Mouse (Mus musculus): ENCODE results near the gene H2afz.
"Not testable (repeated sequence)": the region's sequence is repeated elsewhere in the genome, so short reads cannot be mapped to it uniquely, and the experiment has no call there.

The H2afz gene

DNA sequence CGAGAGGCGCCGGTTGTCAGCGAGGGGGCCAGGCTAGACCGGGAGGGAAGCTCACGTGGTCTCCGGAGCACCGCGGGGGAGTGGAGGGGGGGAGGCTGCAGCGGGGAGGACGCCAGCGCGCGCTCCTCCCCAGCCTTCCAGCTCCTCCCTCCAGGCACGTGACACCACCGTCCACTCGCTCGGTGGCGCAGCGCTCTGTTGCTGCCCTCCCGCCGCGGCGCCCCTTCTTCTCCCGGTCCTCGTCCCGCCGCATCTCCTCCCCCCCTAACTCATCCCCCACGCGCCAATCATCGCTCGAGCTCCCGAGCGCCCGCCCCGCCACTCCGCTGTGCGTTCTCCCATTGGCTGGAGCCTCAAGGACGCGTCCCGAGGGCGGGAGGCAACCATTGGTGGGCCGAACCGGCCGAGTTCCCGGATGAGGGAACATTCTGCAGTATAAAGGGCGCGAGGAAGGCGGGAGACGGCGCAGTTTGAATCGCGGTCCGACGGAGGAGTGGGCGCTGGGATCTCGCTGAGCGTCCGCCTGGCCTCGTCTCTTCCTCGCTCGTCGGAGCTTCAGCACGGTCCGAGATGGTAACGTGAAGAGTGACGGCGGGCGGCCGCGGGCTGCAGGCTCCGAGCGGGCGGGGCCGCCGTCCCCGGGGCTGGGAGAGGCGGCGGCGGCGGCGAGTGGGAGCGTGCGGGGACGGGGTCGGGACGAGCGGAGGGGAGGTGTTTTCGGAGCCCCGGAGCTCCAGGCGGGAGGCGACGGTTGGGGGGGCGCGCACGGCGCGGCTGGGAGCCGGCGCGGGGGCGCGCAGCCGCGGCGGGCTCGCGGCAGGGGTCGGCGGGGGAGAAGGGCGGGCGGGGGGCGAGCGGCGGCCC is at the start of gene H2afz:
H2afz (plus strand) TSS at position 364 of the 864 bp plus-strand sequence.
- peak; percentile 94 to 95 for DNase-seq (ENCODE audit: low read depth in 1 of 2, low spot score in 2 of 2)

DNA sequence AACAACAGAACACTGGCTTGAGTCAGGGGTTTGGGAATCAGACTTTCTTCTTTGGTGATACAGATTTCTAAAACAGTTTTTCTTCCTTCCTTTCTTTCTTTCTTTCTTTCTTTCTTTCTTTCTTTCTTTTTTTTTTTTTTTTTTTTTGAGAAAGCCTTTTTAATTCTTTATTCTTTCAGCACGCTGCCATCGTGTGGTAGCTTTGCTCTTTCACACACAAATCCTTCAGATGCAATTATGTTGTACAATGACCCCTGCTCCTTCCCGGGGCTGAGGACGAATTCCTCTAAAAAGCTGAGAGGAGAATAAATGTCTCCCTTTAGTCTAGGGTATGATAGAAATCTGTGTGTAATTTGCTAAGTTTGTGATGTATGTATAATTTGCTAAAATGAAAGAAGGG is 45.6 kb upstream of the H2afz start:
- no peak for DNase-seq (ENCODE audit: low read depth in 1 of 2, low spot score in 2 of 2)

DNA sequence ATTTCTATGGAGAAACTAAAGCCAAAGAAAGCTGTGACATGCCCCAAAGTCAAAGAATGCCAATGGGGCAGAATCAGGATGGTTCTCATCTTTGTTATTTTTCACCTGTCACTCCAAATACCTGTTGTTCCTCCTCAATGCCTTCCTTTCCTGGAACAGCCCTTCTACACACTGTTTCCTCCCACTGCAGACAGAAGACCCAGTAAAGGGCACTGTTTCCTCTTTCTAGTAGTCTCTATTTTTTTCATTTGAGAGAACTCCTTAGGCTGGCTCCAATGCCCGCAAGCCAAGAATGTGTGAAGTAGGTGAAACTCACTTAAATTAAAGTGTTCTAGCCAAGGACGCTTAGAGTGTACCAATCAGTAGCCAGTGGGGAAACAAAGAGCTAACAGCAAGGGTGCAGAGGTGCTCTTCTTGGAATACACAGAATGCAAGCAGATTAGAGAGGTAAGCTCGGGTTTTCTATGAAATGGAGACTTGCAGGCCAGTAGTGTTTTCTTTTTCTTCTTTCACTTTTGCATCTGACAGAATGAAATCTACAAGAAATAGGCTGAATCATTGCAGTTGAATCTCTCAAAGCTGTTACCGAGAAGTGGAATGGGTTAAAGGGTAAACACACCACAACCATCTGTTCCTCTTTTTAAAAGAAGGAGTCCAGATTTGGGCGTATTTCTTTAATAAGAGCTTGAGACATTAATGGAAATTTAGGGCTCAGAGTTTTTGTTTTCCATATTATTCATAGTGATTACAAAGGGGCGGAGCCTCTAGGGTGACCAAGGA is 43.4 kb upstream of the H2afz start:
- DNase-seq (ENCODE audit: low read depth in 1 of 2, low spot score in 2 of 2) = no peak

DNA sequence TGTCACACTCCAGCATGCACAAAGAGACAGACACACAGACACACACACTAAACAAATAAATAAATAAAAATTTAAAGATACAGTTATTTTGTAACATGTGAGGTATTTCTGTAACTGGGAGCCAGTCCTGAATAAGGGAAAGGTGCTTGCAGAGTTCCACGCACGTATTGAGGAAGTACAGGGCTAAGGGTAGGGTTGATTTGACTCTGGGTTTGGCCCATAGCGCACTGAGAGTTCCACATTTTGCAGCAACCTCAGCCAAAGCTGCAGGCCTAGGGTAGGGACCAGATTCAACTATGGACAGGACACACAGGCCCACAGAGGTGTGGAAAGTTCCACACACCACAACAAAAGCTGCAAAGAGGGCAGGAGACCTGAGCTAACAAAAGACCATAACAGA is 41.0 kb upstream of the H2afz start:
- DNase-seq (ENCODE audit: low read depth in 1 of 2, low spot score in 2 of 2) = no peak

DNA sequence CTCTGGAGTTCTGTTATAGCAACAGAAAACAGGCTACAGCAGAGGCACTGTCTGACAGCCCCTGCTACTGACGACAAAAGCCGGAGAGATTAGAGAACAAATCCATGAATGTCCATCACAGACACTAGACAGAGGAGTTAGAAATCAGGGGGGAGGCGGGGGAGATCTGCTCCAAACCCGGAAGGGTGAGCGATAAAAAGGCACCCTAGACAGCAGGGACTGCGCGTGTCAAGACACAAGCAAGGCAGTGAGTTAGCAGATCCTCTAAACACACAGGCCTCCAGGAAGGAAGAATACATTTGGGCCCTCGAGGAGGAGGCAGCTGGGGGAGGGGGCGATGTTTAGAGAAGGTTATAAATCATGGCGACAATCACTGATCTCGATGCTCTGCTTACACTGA is 36.6 kb upstream of the H2afz start:
- no peak for DNase-seq (ENCODE audit: low read depth in 1 of 2, low spot score in 2 of 2)

DNA sequence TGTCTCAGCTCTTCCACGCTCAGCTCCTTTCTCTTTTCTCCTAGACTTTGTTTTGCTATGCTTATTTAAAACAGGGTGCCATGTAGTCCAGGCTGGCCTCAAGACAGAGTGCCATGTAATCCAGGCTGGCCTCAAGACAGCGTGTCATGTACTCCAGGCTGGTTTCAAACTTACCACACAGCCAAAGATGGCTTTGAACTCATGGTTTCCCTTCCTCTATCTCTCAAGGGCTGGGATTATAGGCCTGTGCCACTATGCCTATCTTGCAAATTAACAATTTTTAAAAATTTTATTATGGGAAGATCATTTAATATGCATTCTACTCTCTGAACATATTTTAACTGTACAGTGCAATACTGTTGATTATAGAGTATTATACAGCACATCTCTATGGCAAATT is 33.1 kb upstream of the H2afz start:
- DNase-seq (ENCODE audit: low read depth in 1 of 2, low spot score in 2 of 2) = no peak

DNA sequence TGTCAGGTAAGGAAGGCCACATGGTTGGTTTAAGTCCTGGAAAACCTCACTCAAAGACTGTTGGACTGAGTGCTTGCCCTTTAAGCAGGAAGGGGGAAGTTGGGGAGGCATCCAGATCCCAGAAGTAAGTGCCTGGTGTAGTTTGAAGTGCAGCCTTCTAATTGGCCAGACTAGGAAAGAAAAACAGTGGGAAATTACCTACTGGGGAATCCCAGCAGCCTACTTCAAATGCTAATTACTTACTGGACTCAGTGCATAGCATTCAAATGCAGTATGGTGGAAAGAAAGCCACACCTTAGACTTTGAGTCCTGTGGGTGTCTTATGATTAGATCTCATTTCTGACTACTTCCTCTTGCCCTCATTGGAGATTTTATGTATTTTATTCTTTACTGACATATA is 31.2 kb upstream of the H2afz start:
- no peak for DNase-seq (ENCODE audit: low read depth in 1 of 2, low spot score in 2 of 2)

DNA sequence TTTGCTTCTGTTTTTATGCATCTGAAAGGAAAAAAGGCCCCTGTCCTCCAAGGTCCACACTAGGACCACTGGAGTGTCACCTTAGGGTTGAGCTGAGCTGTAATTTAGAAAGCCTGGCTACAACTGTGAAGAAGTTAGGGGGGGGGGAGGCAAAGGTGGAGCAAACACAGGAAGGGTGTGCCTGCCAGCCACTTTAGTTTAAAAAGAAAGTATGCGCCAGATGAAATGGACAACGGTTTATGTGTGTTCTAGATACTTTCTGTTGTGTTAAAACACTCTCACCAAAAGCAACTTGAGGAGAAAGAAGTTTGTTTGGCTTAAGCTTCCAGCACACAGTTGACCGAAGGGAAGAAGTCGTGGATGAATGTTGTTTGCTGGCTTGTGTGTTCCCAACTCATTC is 30.6 kb upstream of the H2afz start:
- DNase-seq (ENCODE audit: low read depth in 1 of 2, low spot score in 2 of 2) = no peak

DNA sequence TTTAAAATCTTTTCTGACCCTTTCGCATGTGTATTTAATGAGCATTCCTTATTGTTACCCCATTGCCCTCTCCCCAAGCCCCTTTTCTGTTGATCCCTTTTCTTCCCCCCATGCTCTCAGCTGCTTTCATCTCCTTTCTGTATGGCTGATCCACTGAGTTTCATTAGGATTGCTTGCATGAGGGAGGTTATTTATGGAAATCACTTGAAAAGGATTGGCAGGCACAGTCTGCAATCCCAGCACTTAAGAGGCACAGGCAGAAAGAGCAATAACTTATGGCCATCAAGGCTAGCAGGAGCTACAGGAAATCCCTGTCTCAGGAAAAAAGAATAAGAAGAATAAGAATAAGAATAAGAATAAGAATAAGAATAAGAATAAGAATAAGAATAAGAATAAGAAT is 27.7 kb upstream of the H2afz start:
- no peak for DNase-seq (ENCODE audit: low read depth in 1 of 2, low spot score in 2 of 2)

DNA sequence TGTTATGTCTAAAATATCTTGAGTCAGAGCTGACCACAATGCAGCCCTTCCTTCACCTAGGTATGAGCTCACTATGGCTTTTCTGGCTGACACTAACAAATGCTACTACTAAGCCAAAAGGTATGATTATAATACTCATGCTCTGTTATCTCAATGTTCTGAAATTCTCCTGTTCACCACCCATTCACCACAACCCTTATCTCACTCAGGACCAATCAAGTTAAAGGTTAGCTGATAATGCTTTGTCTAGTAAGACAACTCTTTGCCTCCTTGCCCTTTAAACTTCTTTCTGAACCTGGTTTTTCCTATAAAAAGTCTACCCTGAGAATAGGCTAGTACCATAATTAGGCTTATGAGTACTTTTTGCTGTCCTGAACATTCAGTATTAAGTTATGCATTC is 26.1 kb upstream of the H2afz start:
- no peak for DNase-seq (ENCODE audit: low read depth in 1 of 2, low spot score in 2 of 2)

DNA sequence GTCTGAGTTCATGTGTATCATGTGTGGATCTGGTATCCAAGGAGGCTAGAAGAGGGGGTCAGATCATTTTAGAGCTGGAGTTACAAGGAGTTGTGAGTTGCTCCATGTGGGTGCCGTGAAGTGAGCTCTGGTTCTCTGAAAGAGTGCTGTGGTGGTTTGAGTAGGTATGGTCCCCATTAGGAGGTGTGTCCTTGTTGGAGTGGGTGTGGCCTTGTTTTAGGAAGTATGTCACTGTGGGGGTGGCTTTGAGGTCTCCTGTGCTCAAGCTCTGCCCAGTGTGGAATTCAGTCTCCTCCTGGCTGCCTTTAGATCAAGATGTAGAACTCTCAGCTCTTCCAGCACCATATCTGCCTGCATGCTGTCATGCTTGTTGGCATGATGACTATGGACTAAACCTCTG is 21.3 kb upstream of the H2afz start:
- no peak for DNase-seq (ENCODE audit: low read depth in 1 of 2, low spot score in 2 of 2)

DNA sequence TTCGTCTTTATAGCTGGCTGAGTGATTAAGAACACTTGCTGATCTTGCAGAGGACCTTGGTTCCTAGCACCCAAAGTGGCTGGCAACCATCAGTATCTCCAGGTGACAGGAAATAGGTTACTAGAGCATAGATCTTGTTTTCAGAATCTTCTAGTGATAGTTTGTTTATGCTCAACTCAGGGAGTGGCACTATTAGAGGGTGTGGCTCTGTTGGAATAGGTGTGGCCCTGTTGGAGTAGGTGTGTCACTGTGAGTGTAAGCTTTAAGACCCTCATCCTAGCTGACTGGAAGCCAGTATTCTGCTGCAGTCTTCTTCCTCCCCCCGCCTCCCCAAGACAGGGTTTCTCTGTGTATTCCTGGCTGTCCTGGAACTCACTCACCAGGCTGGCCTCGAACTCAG is 20.0 kb upstream of the H2afz start:
- DNase-seq (ENCODE audit: low read depth in 1 of 2, low spot score in 2 of 2) = no peak

DNA sequence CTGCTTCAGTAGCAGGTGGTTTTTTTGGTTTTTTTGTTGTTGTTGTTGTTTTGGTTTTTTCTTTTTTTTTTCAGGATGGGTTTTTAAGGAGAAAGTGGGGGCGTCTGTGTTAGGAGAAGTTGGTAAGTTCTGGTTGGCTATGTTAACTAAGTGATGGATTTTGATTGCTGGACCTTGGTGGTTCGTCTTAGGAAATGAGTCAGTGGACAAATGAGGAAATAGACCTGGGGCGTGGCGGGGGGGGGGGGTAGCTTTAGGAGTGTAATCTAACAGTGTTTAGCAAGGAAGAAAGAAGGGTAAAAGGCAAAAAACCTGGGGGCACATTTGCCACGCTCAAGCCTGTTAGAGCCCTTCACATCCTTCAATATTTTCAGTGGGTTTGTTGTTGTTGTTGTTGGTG is 17.7 kb upstream of the H2afz start:
- DNase-seq (ENCODE audit: low read depth in 1 of 2, low spot score in 2 of 2) = no peak

DNA sequence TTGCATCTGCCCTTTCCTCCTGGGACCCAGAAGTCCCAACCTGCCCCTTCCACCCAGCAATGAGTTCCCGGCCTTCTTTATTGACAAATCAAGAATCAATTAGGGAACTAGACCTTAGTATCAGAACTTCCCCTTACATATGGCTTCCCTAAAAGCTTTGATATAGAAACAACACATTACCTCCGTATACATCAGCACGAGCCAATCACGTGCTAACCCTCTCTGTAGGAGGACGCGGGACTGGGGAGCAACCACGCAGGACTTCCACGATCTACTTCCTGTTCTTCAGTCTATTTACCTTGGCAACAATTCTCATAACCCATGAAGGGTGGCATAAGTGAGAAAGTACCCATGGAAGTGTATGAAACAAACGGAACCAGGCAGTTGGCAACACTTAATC is 15.9 kb upstream of the H2afz start:
- DNase-seq (ENCODE audit: low read depth in 1 of 2, low spot score in 2 of 2) = peak; percentile 51 to 70

DNA sequence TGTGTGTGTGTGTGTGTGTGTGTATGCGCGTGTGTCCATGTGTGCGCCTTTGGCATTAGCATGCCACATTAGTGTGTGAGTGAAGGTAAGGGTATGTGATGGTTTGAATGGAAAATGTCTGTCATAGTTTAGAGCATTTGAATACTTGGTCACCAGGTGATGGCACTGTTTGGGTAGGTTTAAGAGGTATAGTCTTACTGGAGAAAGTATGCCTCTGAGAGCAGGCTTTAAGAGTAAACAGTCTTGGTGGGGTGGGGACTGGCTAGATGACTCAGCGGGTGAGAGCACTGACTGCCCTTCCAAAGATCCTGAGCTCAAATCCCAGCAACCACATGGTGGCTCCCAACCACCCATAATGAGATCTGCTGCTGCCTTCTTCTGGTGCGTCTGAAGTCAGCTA is 14.6 kb upstream of the H2afz start:
- DNase-seq (ENCODE audit: low read depth in 1 of 2, low spot score in 2 of 2) = no peak

DNA sequence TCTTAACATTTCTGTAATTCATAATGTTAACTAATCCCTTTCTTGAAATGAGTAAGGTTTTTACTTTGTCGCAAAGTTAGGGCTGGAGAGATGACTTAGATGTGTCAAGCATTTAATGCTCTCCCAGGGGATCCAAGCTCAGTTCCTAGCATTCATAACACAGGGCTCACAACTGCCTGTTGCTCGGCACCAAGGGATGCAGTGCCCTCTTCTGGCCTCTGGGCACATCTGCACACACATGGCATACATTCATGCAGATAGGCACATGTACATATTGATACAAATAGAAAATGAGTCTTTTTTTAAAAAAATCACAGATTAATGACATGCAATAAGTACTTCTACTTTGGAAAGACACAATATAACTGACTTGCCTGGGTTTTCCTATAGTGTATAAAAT is 13.1 kb upstream of the H2afz start:
- no peak for DNase-seq (ENCODE audit: low read depth in 1 of 2, low spot score in 2 of 2)

DNA sequence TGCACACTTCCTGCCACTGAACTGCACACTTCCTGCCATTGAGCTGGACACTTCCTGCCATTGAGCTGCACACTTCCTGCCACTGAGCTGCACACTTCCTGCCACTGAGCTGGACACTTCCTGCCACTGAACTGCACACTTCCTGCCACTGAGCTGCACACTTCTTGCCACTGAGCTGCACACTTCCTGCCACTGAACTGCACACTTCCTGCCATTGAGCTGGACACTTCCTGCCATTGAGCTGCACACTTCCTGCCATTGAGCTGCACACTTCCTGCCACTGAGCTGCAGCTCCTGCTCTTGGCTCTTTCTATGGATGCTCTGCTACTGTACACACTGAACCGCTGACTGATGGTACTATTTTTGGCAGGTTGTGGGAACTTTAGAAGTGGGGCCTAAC is 11.3 kb upstream of the H2afz start:
- DNase-seq (ENCODE audit: low read depth in 1 of 2, low spot score in 2 of 2) = not testable (repeated sequence)

DNA sequence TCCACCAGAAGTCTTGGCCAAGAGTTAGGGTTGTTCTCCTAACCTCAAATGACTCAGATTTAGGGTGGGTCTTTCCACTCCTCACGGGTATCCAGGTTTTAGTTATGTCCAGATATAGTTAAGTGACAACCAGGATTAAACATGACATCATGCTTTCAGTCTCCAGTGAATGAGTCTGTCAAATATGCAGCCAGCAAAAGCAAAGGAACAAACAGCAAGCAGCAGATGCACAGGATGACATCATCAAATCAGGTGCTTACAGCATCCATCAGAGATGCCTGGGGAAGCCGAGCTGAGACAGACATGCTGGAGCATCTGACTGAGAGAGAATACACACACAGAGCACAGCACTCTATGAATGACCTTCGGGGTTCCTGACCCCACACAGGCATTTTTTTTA is 9.0 kb upstream of the H2afz start:
- DNase-seq (ENCODE audit: low read depth in 1 of 2, low spot score in 2 of 2) = no peak

DNA sequence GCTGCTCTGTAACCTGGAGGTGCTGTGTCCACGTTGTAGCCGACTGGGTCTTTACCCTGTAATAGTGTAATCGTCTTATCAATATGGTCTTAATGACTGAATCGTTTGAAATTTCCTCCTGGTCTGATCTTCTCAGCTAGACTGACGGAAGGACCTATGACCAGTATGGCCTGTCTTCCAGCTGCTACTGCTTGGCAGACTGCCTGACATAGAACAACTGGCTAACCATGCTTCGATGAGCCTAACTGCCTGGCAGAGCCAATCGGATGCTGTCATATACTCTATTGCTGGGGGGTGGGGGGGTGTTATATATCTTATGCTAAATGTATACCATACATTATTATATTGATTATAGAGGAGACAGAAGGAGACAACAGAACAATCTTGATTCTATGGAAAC is 8.2 kb upstream of the H2afz start:
- no peak for DNase-seq (ENCODE audit: low read depth in 1 of 2, low spot score in 2 of 2)

DNA sequence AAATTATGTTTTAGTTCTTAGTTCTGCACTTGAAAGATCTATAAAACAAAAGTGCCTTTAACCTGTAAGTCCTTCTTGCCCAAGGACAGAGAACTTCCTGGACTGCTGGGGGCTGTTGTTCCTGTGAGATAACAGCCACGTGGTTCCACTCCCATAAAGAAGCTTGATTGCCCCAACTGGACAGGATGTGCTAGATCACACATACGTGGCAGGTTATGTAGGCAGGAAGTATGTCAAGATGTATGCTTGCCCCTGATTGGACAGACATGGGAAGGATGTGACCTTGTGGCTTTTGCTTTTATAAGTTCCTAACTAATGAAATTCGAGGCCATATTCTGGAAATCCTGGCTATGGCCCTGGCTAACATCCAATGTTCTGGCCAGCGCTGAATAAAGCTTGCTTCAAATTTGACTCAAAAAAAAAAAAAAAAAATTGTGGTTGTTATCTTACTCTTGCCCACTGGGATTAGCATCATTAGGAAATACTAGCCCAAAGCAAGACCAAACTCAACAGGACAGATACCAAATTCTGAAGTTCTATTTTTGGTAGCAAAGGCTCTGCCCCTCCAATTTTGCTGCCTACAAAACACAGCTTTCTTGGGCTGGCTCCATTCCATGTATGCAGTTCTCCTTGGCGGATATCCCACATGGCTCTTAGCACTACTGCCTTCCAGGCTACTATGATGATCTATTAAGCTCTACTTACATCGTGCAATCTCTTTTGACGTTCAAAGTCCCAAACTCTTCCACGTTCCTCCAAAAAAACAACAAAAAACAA is 3.7 kb upstream of the H2afz start:
- DNase-seq (ENCODE audit: low read depth in 1 of 2, low spot score in 2 of 2) = no peak

DNA sequence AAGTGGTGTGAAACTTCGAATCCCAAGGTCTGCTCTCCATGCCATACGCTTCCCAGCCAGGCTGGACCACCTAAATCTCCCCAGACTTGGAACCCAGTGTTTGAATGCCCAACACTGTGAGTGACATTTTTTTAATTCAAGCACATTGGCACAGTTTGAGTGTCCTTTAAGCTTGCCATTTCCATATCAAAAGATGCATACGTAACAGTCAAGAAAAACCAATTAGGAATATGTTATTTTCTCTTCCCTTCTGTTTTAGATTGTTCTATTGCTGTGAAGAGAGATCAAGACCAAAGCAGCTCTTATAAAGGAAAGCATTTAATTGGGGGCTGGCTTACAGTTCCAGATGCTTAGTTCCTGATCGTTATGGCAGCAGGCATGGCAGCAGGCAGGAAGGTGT is 2.9 kb upstream of the H2afz start:
- no peak for DNase-seq (ENCODE audit: low read depth in 1 of 2, low spot score in 2 of 2)

DNA sequence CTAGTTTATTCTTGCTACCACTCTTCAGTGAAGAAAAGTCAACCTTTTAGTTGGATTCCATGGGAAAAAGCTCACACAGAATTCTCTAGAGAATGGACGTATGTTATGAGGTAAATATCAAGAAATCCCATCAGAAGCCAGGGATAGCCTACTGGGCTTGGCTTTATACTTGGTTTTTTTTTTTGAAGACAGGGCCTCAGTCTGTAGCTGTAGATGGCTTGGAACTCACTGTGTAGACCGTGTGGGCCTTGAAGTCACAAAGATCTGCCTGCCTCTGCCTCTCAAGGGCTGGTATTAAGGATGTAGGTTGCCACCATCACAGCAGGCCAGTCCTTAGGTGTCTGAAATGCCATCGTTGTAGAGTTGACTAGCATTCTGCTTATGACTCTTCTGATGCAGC is 1.7 kb upstream of the H2afz start:
- no peak for DNase-seq (ENCODE audit: low read depth in 1 of 2, low spot score in 2 of 2)

Measured in monocyte, adult 2 months (primary cell).